Mouse (Mus musculus) gastrocnemius, postnatal 36 days (tissue): Measurements from ENCODE around the gene Csnk1d. TPM values are rescaled to one million over a fixed set of nuclear protein-coding genes. Genes with fewer than 3 reads are reported as not detected.

Source experiments
- DNase-seq, 2 experiments: peaks; one replicate each; pipeline ENCODE4 v3.0.0; 2022
- intact Hi-C: fragments of 180-260 bp; cut with DNase I; formaldehyde crosslinking; loops from one replicate; pipeline ENCODE4 v1.15.1; 2025
- long read RNA-seq, 2 experiments: library from polyadenylated mRNA; stranded (forward); transcript quantifications; one replicate each; pipeline ENCODE4 v2.0.0; 2021
- total RNA-seq, 2 experiments: library from RNA; stranded (reverse); gene quantifications; 2 replicates each; pipeline ENCODE4 v1.2.3; 2021

The Csnk1d gene
- total RNA-seq = 10 to 100 TPM; 51.6 to 54.5 TPM
- long read RNA-seq, experiment 1, transcript Csnk1d-201 (9 exons, 3,675 nt) = major isoform, 16 of 182 reads
- long read RNA-seq, experiment 1, transcript Csnk1d-202 (10 exons, 3,500 nt) = minor isoform, 10 of 182 reads
- long read RNA-seq, experiment 1, partial matches to known transcripts = 3 of 182 reads
- long read RNA-seq, experiment 1, other reads (novel, unspliced or antisense) = 153 of 182 reads
- long read RNA-seq, experiment 2, transcript Csnk1d-202 (10 exons, 3,500 nt) = major isoform, 15 of 151 reads
- long read RNA-seq, experiment 2, transcript Csnk1d-201 (9 exons, 3,675 nt) = minor isoform, 12 of 151 reads
- long read RNA-seq, experiment 2, partial matches to known transcripts = 3 of 151 reads
- long read RNA-seq, experiment 2, other reads (novel, unspliced or antisense) = 121 of 151 reads

DNA sequence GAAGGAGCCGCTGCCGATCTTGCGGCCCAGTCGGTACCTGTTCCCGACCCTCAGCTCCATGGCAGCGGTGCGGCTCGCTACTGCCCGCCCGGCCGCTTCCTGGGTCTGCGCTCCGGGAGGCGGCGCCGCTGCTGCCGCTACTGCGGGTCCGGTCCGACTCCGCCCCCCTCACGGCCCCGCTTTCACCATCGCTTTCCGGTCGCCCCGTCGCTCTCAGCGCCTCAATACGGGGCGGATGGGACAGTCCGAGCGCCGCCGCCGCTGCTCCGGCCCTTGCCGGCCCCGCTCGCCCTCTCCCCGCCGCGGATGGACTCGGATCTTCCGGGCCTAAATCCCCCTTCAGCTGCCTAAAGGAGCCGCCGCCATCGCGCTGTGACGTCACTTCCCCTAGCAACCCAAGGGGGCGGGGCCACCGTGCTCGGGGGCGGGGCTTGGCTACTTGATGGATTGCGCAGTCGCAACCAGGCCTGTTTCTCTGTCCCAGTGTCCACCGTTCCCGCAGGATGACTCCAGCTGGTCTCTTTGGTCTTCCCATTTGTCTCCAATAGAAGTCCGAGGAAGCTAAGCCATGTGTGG, at the start of gene Csnk1d:
Csnk1d (minus strand) TSS at position 380 of the 576 bp plus-strand sequence.
- peak; percentile 98 to 100 for DNase-seq
- intact Hi-C loops = no loop called here

DNA sequence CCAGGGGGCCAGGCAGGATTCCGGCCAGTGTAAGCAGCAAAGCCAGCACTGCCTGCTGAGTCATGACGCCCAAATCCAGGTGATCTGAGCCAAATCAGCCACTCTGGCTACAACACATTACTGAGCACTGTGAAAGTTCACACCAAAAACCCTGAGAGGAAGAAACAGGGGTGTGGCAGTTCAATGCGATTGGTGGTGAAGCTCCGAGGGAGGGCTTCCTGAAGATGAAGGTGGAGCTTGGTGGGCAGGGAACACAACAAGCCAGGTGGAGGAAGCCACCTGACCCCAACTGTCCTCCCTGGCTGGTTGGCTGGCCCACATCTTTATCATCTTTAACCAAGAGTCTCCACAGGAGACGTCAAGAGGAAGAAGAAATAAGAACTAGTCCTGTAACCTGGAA, 48.2 kb upstream of the Csnk1d start, which contains the start of gene Cd7:
Cd7 (minus strand) TSS at position 117 of the 400 bp plus-strand sequence.
- no peak for DNase-seq
- intact Hi-C loops = loop anchor here (2.0 kb wide), 1 partner anchor 21 kb away; no protein-coding TSS in a partner anchor

DNA sequence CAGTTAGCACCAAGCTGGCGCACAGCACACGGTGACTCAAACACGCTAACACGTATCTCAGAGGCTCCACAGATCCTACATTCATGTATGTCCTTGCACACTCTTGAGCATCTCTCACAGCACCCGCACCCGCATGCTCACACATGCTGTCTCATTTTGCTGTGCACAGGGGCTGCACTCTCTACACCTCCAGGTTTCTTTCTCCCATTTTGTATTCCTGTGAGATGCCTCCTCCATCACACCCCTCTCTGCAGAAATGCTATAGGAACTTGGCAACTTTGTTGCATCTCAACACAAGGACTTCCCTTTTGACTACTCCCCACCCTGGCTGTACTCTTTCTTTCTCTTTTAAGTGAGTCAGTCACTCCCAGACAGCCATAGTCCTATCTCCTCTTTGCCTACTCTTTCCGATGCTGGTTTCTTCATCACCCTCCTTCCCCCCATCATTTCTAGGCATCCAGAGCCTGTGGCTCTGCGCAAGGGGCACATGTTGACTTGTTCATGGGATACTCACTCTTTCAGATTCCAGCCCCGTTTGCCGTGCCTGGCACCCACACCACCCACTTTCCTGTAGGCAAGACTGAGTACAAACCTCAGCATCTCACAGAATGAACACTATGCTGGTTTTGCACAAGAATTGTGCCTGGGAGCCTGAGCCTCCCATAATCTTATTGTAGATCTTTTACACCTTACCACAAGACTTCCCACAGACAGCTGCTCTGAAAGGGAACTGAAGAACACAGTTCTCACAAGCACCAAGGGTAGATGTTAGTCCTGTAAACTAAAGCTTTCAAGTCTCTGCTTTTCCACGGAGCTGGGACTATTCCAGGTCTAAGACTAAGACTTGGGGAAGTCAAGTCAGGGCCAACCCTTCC, 47.5 kb upstream of the Csnk1d start:
- intact Hi-C loops = loop anchor here (2.0 kb wide), 1 partner anchor 20 kb away; no protein-coding TSS in a partner anchor
- no peak for DNase-seq

DNA sequence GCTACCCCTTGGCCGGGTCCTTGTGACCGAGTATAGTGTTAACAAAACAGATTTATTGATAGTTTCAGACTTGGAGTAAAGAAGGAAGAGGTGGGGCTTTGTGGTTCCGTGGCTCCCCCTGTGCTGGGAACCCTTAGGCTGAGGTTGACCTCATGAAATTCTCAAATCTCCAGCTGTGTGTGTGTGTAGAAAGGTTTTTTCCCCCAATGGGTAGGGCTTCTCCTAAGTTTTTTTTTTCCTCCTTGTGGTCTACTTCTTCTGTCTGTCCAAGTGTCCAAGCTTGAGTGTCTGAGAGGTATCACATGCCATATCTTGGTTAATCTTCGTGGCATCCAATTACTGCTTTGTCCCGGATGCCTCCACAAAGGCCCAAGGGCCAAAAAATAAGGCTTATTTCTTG, 42.0 kb upstream of the Csnk1d start:
- intact Hi-C loops = no loop called here
- DNase-seq = no peak

DNA sequence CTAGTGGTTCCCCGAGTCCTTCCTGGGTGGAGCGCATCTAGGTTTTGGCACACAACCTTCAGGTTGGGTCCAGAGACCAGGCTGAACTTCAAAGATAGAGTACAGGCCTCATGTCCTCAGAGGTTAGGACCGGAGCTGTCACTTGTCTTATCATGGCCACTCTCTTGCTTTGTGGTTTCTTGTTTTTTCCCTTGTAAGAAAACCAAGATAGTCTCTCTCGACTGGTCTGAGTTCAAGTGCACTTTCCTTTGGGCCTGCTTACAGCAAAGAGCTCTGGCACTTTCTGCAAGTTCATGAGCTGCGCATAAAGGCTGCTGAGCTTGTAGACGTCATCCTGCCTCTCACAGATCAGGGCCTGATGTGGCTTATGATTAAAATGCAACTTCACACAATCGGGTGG, 36.1 kb upstream of the Csnk1d start:
- intact Hi-C loops = no loop called here
- no peak for DNase-seq

DNA sequence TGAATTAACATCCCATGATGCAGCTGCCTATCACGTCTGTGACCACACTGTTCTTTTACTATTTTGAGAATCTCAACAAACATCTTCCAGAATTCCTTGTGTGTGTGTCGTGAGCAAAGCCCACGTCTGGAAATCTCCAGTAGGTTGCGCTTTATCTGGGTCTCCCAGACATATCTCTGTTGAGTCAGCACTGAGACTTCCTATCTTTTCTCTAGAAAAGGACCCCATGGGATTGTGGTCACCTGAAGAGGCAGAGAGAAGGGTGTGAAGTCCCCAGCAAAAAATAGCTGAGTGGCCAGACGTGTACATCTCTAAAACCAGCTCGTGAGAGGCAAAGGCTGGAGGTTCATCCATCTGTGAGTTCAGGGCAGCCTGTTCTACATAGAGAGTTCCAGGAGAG, 33.0 kb upstream of the Csnk1d start:
- intact Hi-C loops = no loop called here
- DNase-seq = no peak

DNA sequence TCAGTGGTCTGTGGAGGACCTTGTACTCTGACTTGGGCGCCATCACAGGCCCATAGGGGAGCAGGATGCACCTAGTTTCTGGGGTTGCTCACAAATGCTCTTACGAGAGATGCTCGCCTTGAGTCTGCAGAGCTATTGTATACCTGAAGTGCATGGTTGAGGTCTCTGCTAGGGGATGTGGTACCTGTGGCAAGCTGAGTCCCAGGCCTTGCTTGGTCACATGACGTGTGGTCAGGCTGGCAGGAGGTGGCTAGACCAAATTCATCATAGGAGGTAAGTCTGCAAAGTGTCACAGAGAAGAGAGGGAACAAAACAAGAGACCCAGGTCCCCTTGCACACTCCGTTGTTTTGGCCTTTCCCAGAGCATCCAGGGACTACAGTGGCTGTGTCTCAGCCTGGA, 28.4 kb upstream of the Csnk1d start:
- intact Hi-C loops = loop anchor here (2.0 to 5.0 kb wide), 2 partner anchors 19 to 183 kb away; partner anchors contain the start of genes Cd7, Hexdc and Ogfod3
- no peak for DNase-seq

DNA sequence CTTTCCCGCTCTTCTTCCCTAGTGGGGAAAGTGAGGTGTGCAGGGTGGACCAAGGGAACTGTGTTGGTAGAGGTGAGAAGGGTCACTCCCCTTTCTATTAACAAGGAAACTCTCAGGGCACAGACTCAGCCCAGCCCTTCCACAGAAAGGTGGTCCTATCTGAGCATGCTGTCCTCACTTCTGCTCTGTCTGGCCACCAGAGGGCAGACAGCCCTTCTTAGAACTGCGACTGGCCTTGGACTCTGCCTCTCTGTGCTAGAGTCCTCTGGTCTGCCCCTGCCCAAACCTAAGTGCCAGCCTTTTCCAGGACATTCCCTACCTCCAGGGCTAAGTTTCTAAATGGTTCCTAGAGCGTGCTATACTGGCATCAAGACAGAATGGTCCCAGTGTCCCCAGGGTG, 26.6 kb upstream of the Csnk1d start:
- intact Hi-C loops = loop anchor here (2.0 to 5.0 kb wide), 2 partner anchors 21 to 185 kb away; partner anchors contain the start of genes Cd7, Hexdc and Ogfod3

DNA sequence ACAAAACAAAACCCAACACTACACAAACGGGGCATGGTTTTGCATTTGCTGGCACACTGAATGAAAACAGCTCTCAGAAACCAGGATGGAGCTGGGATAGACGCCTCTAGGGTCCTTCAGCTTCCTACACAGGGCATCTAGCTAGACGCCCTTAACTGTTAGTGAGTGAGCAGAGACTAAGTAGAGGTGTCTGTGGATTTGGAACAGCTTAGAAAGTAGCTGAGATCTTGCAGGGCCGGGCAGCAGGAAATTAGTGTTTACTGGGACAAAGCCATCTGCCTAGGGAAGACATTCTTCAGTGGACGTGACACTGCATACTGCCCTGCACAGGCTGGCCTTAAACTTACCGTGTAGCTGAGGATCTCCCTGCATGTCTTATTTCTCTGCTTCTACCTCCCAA, 24.3 kb upstream of the Csnk1d start:
- no peak for DNase-seq
- intact Hi-C loops = loop anchor here (5.0 kb wide), 1 partner anchor 187 kb away; the partner anchor contains the start of genes Hexdc and Ogfod3

More for the DNA sequence above, 26.6 kb upstream of the Csnk1d start:
- DNase-seq = peak; percentile 38 to 49

DNA sequence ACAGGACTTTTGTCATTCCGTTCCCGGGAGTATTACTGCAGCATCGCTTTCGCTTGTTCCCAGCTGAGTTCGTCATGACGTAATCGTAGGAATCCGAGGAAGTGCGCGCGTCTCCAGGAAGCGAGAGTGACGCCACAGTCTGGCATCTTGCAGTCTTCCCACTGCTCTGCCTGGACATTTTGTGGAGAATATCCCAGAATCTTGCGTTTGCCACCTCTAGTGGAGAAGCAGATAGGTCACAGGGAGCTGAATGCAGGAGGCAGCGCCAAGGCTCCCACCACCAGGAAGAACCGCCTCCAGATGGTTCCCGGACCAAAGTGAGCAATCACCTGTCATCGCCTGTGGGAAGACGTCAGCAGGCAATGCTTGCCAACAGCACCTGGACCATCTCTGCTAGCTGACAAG, 23.8 kb upstream of the Csnk1d start:
- no peak for DNase-seq
- intact Hi-C loops = loop anchor here (5.0 kb wide), 1 partner anchor 187 kb away; the partner anchor contains the start of genes Hexdc and Ogfod3

DNA sequence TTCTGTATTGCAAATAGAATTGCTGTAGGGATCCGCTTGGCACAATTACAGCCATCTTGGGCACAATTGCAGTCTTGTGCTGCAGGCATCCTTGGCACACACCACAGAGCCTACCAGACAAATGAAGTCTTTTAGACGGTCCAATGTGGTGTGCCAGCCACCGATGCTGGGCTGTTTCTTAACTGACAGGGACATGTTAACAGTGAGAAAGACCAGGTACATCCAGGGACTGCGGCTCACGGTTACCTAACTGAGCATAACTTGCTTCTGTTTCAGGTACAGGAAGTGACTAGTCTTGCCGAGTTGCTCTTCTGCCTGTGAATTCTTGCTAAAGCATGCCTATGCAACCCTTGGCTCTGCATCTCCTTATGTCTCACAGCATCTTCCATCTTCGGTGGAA, 22.5 kb upstream of the Csnk1d start:
- DNase-seq = no peak
- intact Hi-C loops = no loop called here

DNA sequence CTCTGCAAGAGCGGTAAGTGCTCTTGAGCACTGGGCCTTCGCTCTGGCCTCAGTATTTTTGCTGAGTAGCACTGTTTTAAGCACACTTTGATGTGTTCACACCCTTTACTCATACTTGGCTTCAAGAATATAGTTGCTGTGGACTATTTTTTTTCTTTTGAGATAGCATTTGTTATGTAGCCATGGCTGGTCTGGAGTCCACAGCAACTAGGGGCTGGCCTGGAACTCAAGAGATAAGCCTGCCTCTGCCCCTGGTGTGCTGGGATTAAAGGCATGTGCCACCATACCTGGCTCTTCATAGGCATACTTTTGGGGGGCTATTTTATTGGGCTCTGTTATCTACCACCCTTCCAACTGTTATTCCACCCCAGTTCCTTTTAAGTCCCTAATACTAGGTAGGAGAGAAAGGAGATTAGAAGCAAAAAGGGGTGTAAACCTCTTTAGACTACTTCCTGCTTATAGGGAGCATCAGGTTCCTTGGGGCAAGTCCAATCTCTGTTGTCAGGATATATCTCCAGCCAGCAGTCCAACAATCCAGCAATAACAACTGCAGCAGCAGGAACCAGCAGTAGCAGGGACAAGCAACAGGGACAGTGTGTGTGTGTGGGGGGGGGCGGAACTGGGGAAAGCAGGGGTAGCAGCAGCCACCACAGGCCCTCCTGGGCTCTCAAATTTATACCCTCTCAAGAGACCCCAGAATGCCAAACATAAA, 19.1 kb upstream of the Csnk1d start:
- intact Hi-C loops = no loop called here
- no peak for DNase-seq

DNA sequence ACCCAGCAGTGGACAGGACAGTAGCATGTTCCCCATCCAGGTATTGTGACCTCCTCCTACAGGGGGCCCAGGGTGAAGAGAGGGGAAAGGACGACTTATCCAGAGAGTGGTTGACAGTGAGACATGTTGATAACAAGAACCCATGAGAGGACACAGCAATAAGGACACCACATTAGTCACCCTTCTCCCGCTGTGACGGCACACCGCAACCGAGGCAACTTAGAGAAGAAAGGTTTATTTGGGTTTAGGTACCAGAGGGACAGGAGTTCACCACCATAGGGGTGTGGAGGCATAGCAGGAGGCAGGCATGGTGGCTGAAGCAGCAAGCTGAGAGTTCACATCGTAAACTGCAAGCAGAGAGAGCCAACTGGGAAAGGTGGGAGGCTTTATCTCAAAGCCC, 15.1 kb upstream of the Csnk1d start:
- intact Hi-C loops = no loop called here
- no peak for DNase-seq

DNA sequence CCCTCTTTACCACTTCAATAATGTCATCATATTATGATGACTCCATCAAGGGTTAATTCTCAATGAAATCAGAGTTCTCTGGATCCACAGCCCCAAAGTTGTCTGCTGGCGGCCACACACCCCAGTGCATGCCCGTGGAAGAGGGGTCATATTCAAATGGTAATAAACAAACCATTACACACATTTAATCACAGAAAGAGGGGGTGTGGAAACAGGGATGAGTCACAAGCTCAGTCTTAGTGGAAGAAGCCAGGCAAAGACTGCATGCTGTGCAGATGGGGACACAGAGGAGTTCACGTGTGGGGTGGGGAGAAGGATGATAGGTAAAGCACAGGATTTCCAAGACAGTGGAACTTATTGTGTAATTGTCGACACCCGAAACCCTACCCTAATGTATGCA, 13.2 kb upstream of the Csnk1d start:
- DNase-seq = no peak
- intact Hi-C loops = no loop called here

DNA sequence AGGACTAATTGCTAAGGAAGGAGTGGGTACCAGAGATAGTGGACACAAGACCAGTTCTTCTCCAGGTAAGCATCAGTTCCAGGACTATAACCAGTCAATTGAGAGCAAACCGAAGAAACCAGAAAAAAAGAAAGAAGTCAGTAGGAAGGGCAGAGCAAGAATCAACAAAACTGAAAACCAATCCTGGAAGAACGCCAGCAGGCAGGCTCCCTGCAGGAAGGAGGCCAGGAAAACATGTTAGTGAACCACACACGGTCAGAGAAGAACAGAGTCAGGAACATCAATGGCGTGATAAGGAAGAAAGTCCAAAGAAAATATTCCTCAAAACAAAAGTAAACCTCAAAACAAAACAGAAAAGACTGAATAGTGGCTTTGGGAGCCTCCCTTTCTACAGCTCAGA, 10.8 kb upstream of the Csnk1d start:
- intact Hi-C loops = no loop called here
- DNase-seq = no peak

DNA sequence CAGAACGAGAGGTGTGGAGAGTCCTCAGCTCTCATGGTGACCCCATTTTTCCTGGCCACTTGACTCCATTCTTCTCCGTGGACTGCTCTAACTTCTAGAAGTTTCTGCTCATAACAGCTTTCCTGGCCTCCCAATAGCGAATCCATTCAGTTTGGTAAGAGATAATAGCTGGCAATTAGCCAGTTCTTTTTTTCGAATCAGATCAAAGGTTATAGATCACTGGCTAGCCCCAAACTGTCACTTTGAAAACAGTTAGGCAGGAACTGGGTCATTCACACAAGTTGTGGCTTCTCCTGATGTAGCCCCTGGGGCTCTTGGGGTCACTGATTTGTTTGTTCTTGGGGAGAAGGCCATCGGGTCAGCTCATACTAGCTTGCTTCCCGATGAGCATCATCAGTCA, 3.6 kb upstream of the Csnk1d start:
- no peak for DNase-seq
- intact Hi-C loops = no loop called here

DNA sequence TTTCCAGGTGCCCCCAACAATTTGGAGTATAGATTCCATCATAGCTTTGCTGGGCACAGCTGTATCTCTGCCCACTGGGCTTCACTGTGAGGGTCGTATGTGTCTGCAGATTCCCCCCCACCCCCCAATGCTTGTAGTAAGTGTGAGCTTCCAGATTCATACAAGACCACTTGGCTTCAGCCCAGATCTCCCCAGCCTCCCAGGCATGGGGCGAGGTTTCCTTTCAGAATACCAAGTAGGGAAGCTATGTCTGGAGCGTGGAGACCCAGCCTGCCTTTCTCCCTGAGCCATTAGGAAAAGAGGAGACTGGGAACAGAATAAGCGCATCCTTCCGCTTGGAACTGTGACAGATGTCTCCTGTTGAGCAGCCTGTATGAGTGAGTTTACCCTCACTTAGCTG, 2.5 kb upstream of the Csnk1d start:
- intact Hi-C loops = no loop called here
- no peak for DNase-seq

DNA sequence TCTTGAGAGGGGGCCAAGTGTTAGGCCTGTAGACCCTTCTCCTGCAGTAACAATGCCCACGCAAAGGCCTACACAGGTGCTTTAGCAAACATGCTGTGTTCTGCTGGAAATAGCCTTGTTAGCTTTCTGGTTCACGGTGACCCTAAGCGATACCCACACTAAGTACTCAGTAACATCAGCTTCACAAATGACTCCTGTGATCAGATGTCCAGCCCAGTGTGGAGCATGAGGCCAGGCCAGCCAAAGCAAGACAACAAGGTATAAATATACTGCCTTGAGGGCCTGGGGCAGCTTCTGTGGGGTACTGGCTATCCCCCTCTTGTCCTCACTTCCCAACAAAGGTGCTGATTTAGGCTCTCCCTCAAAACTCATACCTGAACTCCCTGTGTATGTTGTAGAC, 1.9 kb upstream of the Csnk1d start:
- intact Hi-C loops = no loop called here
- DNase-seq = no peak

DNA sequence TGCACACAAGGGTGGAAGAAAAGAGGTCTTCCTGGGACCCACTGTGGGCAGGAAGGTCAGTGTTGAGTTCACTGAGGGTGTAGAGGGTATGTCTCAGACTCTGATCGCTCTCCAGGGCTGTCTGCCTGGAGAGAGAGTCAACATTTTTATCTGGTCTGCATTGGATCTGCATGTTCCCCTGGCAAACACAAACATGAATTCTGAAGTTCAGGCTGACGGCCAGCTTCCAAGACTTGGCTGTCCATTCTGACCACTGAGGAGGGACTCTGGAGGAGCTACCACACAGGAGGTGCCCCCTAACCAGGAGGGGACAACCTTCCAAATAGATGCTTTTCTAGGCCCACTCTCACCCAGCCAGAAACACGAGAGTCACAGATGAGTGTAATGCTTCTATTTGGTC, 661 bp upstream of the Csnk1d start:
- DNase-seq = no peak
- intact Hi-C loops = no loop called here

DNA sequence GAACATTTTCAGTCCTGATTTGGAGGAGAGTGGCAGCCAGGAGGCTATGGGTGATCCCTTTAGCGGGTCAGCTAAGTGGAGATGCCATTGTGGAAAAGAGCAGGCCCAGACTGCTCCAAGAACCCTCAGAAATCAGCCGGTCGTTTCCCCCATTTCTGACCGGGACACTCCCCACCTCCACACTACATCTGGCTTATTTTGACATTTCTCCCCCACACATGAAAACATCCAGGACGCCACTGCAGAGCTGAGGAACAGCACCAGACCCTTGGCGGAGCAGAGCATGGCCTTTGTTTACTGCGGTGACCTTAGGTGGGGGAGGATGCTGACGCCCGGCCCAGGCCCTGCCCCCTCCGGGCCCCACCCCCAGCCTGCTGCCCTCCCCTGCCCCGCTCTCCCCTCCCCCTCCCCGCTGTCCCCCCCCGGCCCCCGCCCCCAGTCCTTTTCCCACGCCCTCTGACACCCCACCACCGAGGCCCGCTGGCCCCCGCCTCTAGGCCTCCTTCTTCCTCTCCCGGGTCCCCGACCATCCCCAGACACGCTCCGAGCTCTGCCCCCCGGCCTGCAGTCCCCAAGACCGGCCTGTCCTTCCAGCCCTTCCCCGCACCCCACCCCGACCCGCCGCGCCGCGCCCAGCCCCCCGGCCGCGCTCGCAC, 876 bp downstream of the Csnk1d start:
- DNase-seq = peak; percentile 40 to 41
- intact Hi-C loops = no loop called here
